ENCODE assay signal across 7 mouse cellular contexts in genomic region chr7:28466721-28467212, GRCm38 (mm10). TPM values are rescaled to one million over a fixed set of nuclear protein-coding genes. Genes with fewer than 3 reads are reported as not detected.
DNase-seq lines count a peak whose midpoint lies in the region; ATAC-seq lines count a peak whose summit lies in the region.

No protein-coding gene starts in this region.

- no peaks in the 10 kb centered on the region for H3K9me3 ChIP-seq in hindbrain, embryonic 10.5 days
- no peaks in the 10 kb centered on the region for H3K9me3 ChIP-seq in liver, embryonic 16.5 days (replicated peaks; ENCODE audit: control insufficient read depth, low read length)

- peak overlapping the region; percentile 85 for H3K27ac ChIP-seq in hindbrain, embryonic 10.5 days
- H3K27ac ChIP-seq in liver, embryonic 16.5 days (ENCODE audit: low read length), result no peak overlapping the region

- H3K4me1 ChIP-seq in hindbrain, embryonic 10.5 days (replicated peaks), result peaks cover 28% of the 10 kb centered on the region
- H3K4me1 ChIP-seq in liver, embryonic 16.5 days (ENCODE audit: control insufficient read depth, low read depth, low read length), result peaks cover 2% of the 10 kb centered on the region; the same call in 1 of the 2 replicates

- peaks cover 35% of the 10 kb centered on the region for H3K36me3 ChIP-seq in hindbrain, embryonic 10.5 days
- no peaks in the 10 kb centered on the region for H3K36me3 ChIP-seq in liver, embryonic 16.5 days (ENCODE audit: control insufficient read depth, insufficient read depth)

- DNase-seq in lung, postnatal 4 days, result peak; percentile 25 to 39
- DNase-seq in lung, postnatal 25 days (ENCODE audit: low spot score), result no peak
- DNase-seq in hindbrain, embryonic 10.5 days (ENCODE audit: low spot score), result peak; percentile 35
- peak; percentile 27 for DNase-seq in yolk sac, embryonic 10.5 days (ENCODE audit: low spot score)
- no peak for DNase-seq in urinary bladder, adult 2 months (ENCODE audit: low spot score)
- no peak for DNase-seq in spleen, postnatal 14 days (ENCODE audit: low spot score in 2 of 2)

- peak overlapping the region; percentile 21 for H3K9ac ChIP-seq in liver, embryonic 16.5 days (ENCODE audit: low read depth, low read length)

- WGBS in hindbrain, embryonic 10.5 days, result 14% methylated on average over 40 of the region's 40 CpGs
- 54% methylated on average over 40 of the region's 40 CpGs for WGBS in liver, embryonic 16.5 days (ENCODE audit: insufficient replicate concordance)

- H3K4me3 ChIP-seq in hindbrain, embryonic 10.5 days, result peak overlapping the region; percentile 57
- H3K4me3 ChIP-seq in liver, embryonic 16.5 days (ENCODE audit: low read depth, low read length), result peak overlapping the region; percentile 56

- peak overlapping the region; percentile 71 for H3K4me2 ChIP-seq in liver, embryonic 16.5 days (ENCODE audit: low read depth, low read length)

- ATAC-seq in liver, embryonic 16.5 days (ENCODE audit: low read depth), result no peak

- peaks cover 40% of the 10 kb centered on the region for H3K27me3 ChIP-seq in hindbrain, embryonic 10.5 days (ENCODE audit: insufficient read depth, poor library complexity, severe bottlenecking)
- peaks cover 17% of the 10 kb centered on the region for H3K27me3 ChIP-seq in liver, embryonic 16.5 days (ENCODE audit: control insufficient read depth, insufficient read depth, low read depth, low read length)

RNA-seq across cellular contexts. Expression of gene Lrfn1, which starts 15.0 kb away (rescaled TPM):
- polyA plus RNA-seq in hindbrain, embryonic 10.5 days (2016; fragmentation: Nextera tagmentation; extraction: Ambion mirVana), result 4.4 and 5.2 TPM in 2 replicates
- polyA plus RNA-seq in liver, embryonic 16.5 days (2015; fragmentation: Nextera tagmentation; extraction: Ambion mirVana), result 0.12 and 0.15 TPM in 2 replicates
- polyA plus RNA-seq in urinary bladder, adult 2 months (2012; rRNA removed), result 3.9 and 4.3 TPM in 2 replicates

RNA-seq across cellular contexts. Expression of gene Gmfg, which starts 29.5 kb away (rescaled TPM):
- 6.7 and 7.1 TPM in 2 replicates for polyA plus RNA-seq in hindbrain, embryonic 10.5 days (2016; fragmentation: Nextera tagmentation; extraction: Ambion mirVana)
- polyA plus RNA-seq in liver, embryonic 16.5 days (2015; fragmentation: Nextera tagmentation; extraction: Ambion mirVana), result 35.6 and 38.6 TPM in 2 replicates
- 18.6 and 20.7 TPM in 2 replicates for polyA plus RNA-seq in urinary bladder, adult 2 months (2012; rRNA removed)

RNA-seq across cellular contexts. Expression of gene Ifnl2, which starts 43.5 kb away (rescaled TPM):
- not detected in 2 replicates for polyA plus RNA-seq in hindbrain, embryonic 10.5 days (2016; fragmentation: Nextera tagmentation; extraction: Ambion mirVana)
- not detected in 2 replicates for polyA plus RNA-seq in liver, embryonic 16.5 days (2015; fragmentation: Nextera tagmentation; extraction: Ambion mirVana)
- not detected in 2 replicates for polyA plus RNA-seq in urinary bladder, adult 2 months (2012; rRNA removed)

RNA-seq across cellular contexts. Expression of gene Ifnl3, which starts 55.9 kb away (rescaled TPM):
- polyA plus RNA-seq in hindbrain, embryonic 10.5 days (2016; fragmentation: Nextera tagmentation; extraction: Ambion mirVana), result not detected in 2 replicates
- polyA plus RNA-seq in liver, embryonic 16.5 days (2015; fragmentation: Nextera tagmentation; extraction: Ambion mirVana), result not detected in 2 replicates
- polyA plus RNA-seq in urinary bladder, adult 2 months (2012; rRNA removed), result not detected in 2 replicates

Comparison
In these comparisons a context has a peak if more than half of its experiments do, and no peak if none do; other contexts are left out.
1. DNase-seq: peak in lung, postnatal 4 days (2 of 2), hindbrain, embryonic 10.5 days (single experiment) and yolk sac, embryonic 10.5 days (single experiment); none in lung, postnatal 25 days (single experiment), urinary bladder, adult 2 months (single experiment) and spleen, postnatal 14 days (0 of 2).